ENCODE assay signal across 8 mouse cellular contexts in genomic region chr5:45669598-45670279, GRCm38 (mm10). TPM values are rescaled to one million over a fixed set of nuclear protein-coding genes. Genes with fewer than 3 reads are reported as not detected.
DNase-seq lines count a peak whose midpoint lies in the region; ATAC-seq and TF ChIP-seq lines count a peak whose summit lies in the region.

Gene Ncapg, plus strand, starts transcription at chr5:45669919.

- under 1% methylated on average over 66 of the region's 66 CpGs for WGBS in bone marrow, adult 2 months
- under 1% methylated on average over 66 of the region's 66 CpGs for WGBS in embryonic facial prominence, embryonic 15.5 days
- under 1% methylated on average over 62 of the region's 66 CpGs for WGBS in limb, embryonic 14.5 days
- under 1% methylated on average over 66 of the region's 66 CpGs for WGBS in midbrain, postnatal 0 days

- H3K4me1 ChIP-seq in bone marrow, adult 2 months (ENCODE audit: control insufficient read depth, insufficient read depth, low read length), result no peaks in the 10 kb centered on the region; the same call in 1 of the 2 replicates
- H3K4me1 ChIP-seq in embryonic facial prominence, embryonic 15.5 days, result peaks cover 5% of the 10 kb centered on the region
- H3K4me1 ChIP-seq in limb, embryonic 14.5 days (ENCODE audit: control insufficient read depth, insufficient read depth, low read length), result peaks cover 3% of the 10 kb centered on the region; the same call in 1 of the 2 replicates
- no peaks in the 10 kb centered on the region for H3K4me1 ChIP-seq in midbrain, postnatal 0 days (ENCODE audit: insufficient read depth, low read length)

- DNase-seq in 416B (ENCODE audit: low read depth), result peak; percentile 99
- DNase-seq in heart, adult 8-10 months (ENCODE audit: low spot score), result peak; percentile 99
- DNase-seq in kidney, adult 9 months, result peak; percentile 99
- peak; percentile 98 for DNase-seq in limb, embryonic 14.5 days (ENCODE audit: low spot score)
- peak; percentile 98 for DNase-seq in midbrain, postnatal 0 days (ENCODE audit: low spot score)
- peak; percentile 100 for DNase-seq in spleen, postnatal 14 days (ENCODE audit: low spot score in 2 of 2)

- H3K27me3 ChIP-seq in embryonic facial prominence, embryonic 15.5 days, result no peaks in the 10 kb centered on the region
- no peaks in the 10 kb centered on the region for H3K27me3 ChIP-seq in limb, embryonic 14.5 days (ENCODE audit: control insufficient read depth, insufficient read depth, low read length)
- H3K27me3 ChIP-seq in midbrain, postnatal 0 days (ENCODE audit: insufficient read depth, low read length), result no peaks in the 10 kb centered on the region

- no peaks in the 10 kb centered on the region for H3K36me3 ChIP-seq in embryonic facial prominence, embryonic 15.5 days
- 0 out of 2 replicates have a peak, but pooled peaks cover 2% of the 10 kb centered on the region for H3K36me3 ChIP-seq in limb, embryonic 14.5 days (ENCODE audit: control insufficient read depth, insufficient read depth, low read length)
- H3K36me3 ChIP-seq in midbrain, postnatal 0 days (ENCODE audit: insufficient read depth, low read length), result no peaks in the 10 kb centered on the region

- ATAC-seq in embryonic facial prominence, embryonic 15.5 days (ENCODE audit: insufficient number of reproducible peaks, low FRiP score, low TSS enrichment, low read depth), result peak; percentile 100
- peak; percentile 100 for ATAC-seq in limb, embryonic 14.5 days (ENCODE audit: low FRiP score, low read depth)
- ATAC-seq in midbrain, postnatal 0 days (ENCODE audit: low FRiP score), result peak; percentile 100

- H3K4me2 ChIP-seq in embryonic facial prominence, embryonic 15.5 days (replicated peaks), result peak within 1 kb of the TSS; percentile 91
- peak within 1 kb of the TSS; percentile 71 for H3K4me2 ChIP-seq in limb, embryonic 14.5 days (replicated peaks; ENCODE audit: low read depth, low read length, severe bottlenecking)
- H3K4me2 ChIP-seq in midbrain, postnatal 0 days (ENCODE audit: low read depth, low read length, poor library complexity, severe bottlenecking), result peak within 1 kb of the TSS; percentile 100

- H3K9ac ChIP-seq in embryonic facial prominence, embryonic 15.5 days, result peak within 1 kb of the TSS; percentile 70
- H3K9ac ChIP-seq in limb, embryonic 14.5 days (ENCODE audit: low read depth, low read length, severe bottlenecking), result peak within 1 kb of the TSS; percentile 73
- H3K9ac ChIP-seq in midbrain, postnatal 0 days (replicated peaks; ENCODE audit: low read length, poor library complexity, severe bottlenecking), result peak within 1 kb of the TSS; percentile 74

- H3K4me3 ChIP-seq in bone marrow, adult 2 months (replicated peaks; ENCODE audit: control insufficient read depth, low read depth, low read length), result peak within 1 kb of the TSS; percentile 93
- peak within 1 kb of the TSS; percentile 78 for H3K4me3 ChIP-seq in embryonic facial prominence, embryonic 15.5 days (replicated peaks)
- H3K4me3 ChIP-seq in limb, embryonic 14.5 days (replicated peaks; ENCODE audit: low read length), result peak within 1 kb of the TSS; percentile 75
- peak within 1 kb of the TSS; percentile 83 for H3K4me3 ChIP-seq in midbrain, postnatal 0 days (ENCODE audit: low read depth, low read length)

- no peak for TF ChIP-seq CTCF in bone marrow, adult 2 months (IDR thresholded peaks at IDR 0.05; ENCODE audit: control insufficient read depth, insufficient read depth, low read length)
- peak; percentile 15; the same call in 1 of the 2 replicates for TF ChIP-seq CTCF in midbrain, postnatal 0 days (IDR thresholded peaks at IDR 0.05)

- peak within 1 kb of the TSS; percentile 86 for H3K27ac ChIP-seq in bone marrow, adult 2 months (ENCODE audit: control insufficient read depth, insufficient read depth, low read depth, low read length, poor library complexity)
- H3K27ac ChIP-seq in embryonic facial prominence, embryonic 15.5 days (replicated peaks), result peak within 1 kb of the TSS; percentile 89
- H3K27ac ChIP-seq in limb, embryonic 14.5 days (replicated peaks; ENCODE audit: low read depth, low read length), result peak within 1 kb of the TSS; percentile 77
- H3K27ac ChIP-seq in midbrain, postnatal 0 days (ENCODE audit: low read depth, low read length), result 0 out of 2 replicates have a peak within 1 kb of the TSS, but pooled peaks have one; percentile 62

- TF ChIP-seq POLR2A in bone marrow, adult 2 months (IDR thresholded peaks at IDR 0.05; ENCODE audit: borderline replicate concordance, control insufficient read depth, low read depth, low read length), result peak; percentile 92
- TF ChIP-seq POLR2A in limb, embryonic 14.5 days (IDR thresholded peaks at IDR 0.05; ENCODE audit: borderline replicate concordance, extremely low read depth, insufficient read depth, insufficient read length), result peak; percentile 16; the same call in 1 of the 2 replicates

- no peaks in the 10 kb centered on the region for H3K9me3 ChIP-seq in embryonic facial prominence, embryonic 15.5 days (replicated peaks)
- H3K9me3 ChIP-seq in limb, embryonic 14.5 days (ENCODE audit: control insufficient read depth, low read length), result no peaks in the 10 kb centered on the region
- H3K9me3 ChIP-seq in midbrain, postnatal 0 days (ENCODE audit: low read length), result no peaks in the 10 kb centered on the region

RNA-seq across cellular contexts. Expression of gene Ncapg, which starts in this region (rescaled TPM):
- 59.3 and 90.9 TPM in 2 replicates for polyA plus RNA-seq in bone marrow, adult 2 months (2011; ENCODE audit: insufficient read depth, insufficient read length, low replicate concordance, missing spikeins)
- 34.9 and 35.0 TPM in 2 replicates for polyA plus RNA-seq in embryonic facial prominence, embryonic 15.5 days (2015; fragmentation: Nextera tagmentation; extraction: Ambion mirVana)
- under 1 TPM; 0.06 to 0.63 (median 0.21) TPM for total RNA-seq in heart, adult 8-10 months (2022)
- 23.2 and 29.2 TPM in 2 replicates for polyA plus RNA-seq in limb, embryonic 14.5 days (2012; rRNA removed)
- 40.6 and 43.0 TPM in 2 replicates for polyA plus RNA-seq in limb, embryonic 14.5 days (2014; fragmentation: Nextera tagmentation; extraction: Ambion mirVana)
- total RNA-seq in midbrain, postnatal 0 days (2014; rRNA removed), result 2.4 and 3.2 TPM in 2 replicates
- 2.1 and 2.4 TPM in 2 replicates for polyA plus RNA-seq in midbrain, postnatal 0 days (2015; fragmentation: Nextera tagmentation; extraction: Ambion mirVana)

Comparison
In these comparisons a context has a peak if more than half of its experiments do, and no peak if none do; other contexts are left out.
1. Peak in every context shown above with its lines: DNase-seq, ATAC-seq, H3K4me3 ChIP-seq and H3K27ac ChIP-seq.
2. Peak in DNase-seq in heart, adult 8-10 months; RNA of the gene not detected or under 1 TPM.